Mouse (Mus musculus) liver, embryonic 14.5 days (tissue): ENCODE data around the gene Snrnp25. TPM values are rescaled to one million over a fixed set of nuclear protein-coding genes. Genes with fewer than 3 reads are reported as not detected.

Source experiments
- ATAC-seq: fragments of 200-750 bp; cut with Nextera tagmentation; 2 replicates; pipeline ENCODE4 v1.8.0; 2017; ENCODE audit warnings: moderate number of reproducible peaks, mild to moderate bottlenecking, moderate library complexity; ENCODE audit not compliant: insufficient read depth
- DNase-seq, 3 experiments: peaks; one replicate each; pipeline ENCODE4 v3.0.0-alpha.2; 2012 to 2013; ENCODE audit warnings: low read depth in 3 of 3, low spot score in 3 of 3
- H3K27ac ChIP-seq: fragments of 300-500 bp; sonication (generic); 2 replicates; pipeline ENCODE4 v1.5.1; 2014; ENCODE audit warnings: moderate library complexity, mild to moderate bottlenecking, control low read depth, inconsistent platforms
- H3K27me3 ChIP-seq: fragments of 300-500 bp; sonication (generic); 2 replicates; pipeline ENCODE4 v1.6.1; 2014; ENCODE audit warnings: mild to moderate bottlenecking, low read length, moderate library complexity; ENCODE audit not compliant: control insufficient read depth, insufficient read depth
- H3K36me3 ChIP-seq: fragments of 300-500 bp; sonication (generic); replicated peaks from 2 replicates; pipeline ENCODE4 v1.6.1; 2014; ENCODE audit warnings: low read depth; ENCODE audit not compliant: control insufficient read depth, insufficient read depth
- H3K4me1 ChIP-seq, 2 experiments: fragments of 200-500 bp in 1 of 2; fragments of 300-500 bp in 1 of 2; sonication (generic) in 1 of 2; replicated peaks; 2 replicates each; pipeline ENCODE4 v1.6.1; 2012 to 2014; ENCODE audit warnings: antibody characterized with exemption in 1 of 2, inconsistent platforms in 1 of 2, low read length in 1 of 2; ENCODE audit not compliant: control insufficient read depth in 2 of 2, insufficient read depth in 2 of 2
- H3K4me2 ChIP-seq: fragments of 300-500 bp; sonication (generic); 2 replicates; pipeline ENCODE4 v1.6.1; 2014; ENCODE audit warnings: low read depth, mild to moderate bottlenecking, control low read depth, moderate library complexity
- H3K4me3 ChIP-seq, 2 experiments: fragments of 200-500 bp in 1 of 2; fragments of 300-500 bp in 1 of 2; sonication (generic) in 1 of 2; 2 replicates each; pipeline ENCODE4 v1.5.1; 2012 to 2014; ENCODE audit warnings: low read depth in 2 of 2, low read length in 2 of 2, mild to moderate bottlenecking in 2 of 2, control low read depth in 1 of 2, inconsistent platforms in 1 of 2, moderate library complexity in 1 of 2; ENCODE audit not compliant: insufficient read depth in 1 of 2
- H3K9ac ChIP-seq: fragments of 300-500 bp; sonication (generic); replicated peaks from 2 replicates; pipeline ENCODE4 v1.6.1; 2014; ENCODE audit warnings: mild to moderate bottlenecking, control low read depth, moderate library complexity
- H3K9me3 ChIP-seq: fragments of 300-500 bp; sonication (generic); 2 replicates; pipeline ENCODE4 v1.6.1; 2016; ENCODE audit warnings: low read length, mixed read lengths; ENCODE audit not compliant: control insufficient read depth
- CTCF ChIP-seq: IDR thresholded peaks from 2 replicates; pipeline ENCODE4 v1.5.1; 2016; ENCODE audit warnings: antibody characterized with exemption, low read depth, control low read depth
- EP300 ChIP-seq: IDR thresholded peaks from 2 replicates; pipeline ENCODE4 v1.6.1; 2016; ENCODE audit warnings: antibody characterized with exemption, low read depth
- WGBS: fragments of 180-500 bp; shearing (Covaris S2); extraction: QIAGEN DNeasy Blood & Tissue Kit; methylation state at CpG from one replicate; pipeline ENCODE4 v1.1.7; 2014; ENCODE audit not compliant: insufficient replicate concordance; 5-methylcytosine and 5-hydroxymethylcytosine counted together
- polyA plus RNA-seq, 2 experiments: library from polyadenylated mRNA; depleted of rRNA in 1 of 2; stranded (reverse) in 1 of 2; unstranded in 1 of 2; fragments of >200 nt; fragmentation: Nextera tagmentation in 1 of 2; extraction: Ambion mirVana in 1 of 2; gene quantifications; 2 replicates each; pipeline versions ENCODE4 v1.2.1 to v1.2.3; 2012 to 2014

The Snrnp25 gene
- polyA plus RNA-seq, 2 experiments = 67.9 to 93.1 TPM

DNA sequence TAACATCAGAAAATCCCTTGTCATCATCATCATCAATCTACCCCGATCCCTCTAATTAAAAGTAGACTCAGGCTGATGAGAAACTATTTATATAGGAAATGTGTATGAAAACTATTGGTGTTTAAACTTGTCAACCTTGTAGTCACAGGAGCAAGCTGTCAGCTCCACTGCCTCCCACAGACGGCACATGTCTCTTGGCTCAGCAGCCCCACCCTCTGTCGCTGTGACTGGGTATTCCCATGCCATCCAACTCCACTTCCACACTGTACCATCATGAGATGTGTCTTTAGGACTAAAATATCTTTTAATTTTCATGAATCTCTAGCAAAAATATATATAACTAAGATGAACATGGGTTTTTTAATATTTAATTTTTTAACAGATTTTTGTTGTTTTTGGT is 43.1 kb downstream of the Snrnp25 start:
- Histone ChIP-seq H3K9me3 (no peaks in the 10 kb centered on the region), H3K36me3 (peaks cover 76% of the 10 kb centered on the region), H3K9ac (peak overlapping the region; percentile 87), H3K27me3 (no peaks in the 10 kb centered on the region), H3K4me1 (peaks cover 91 to 92% of the 10 kb centered on the region in 2 experiments), H3K4me3 (no peak overlapping the region), H3K4me2 (peak overlapping the region; percentile 53), H3K27ac (peak overlapping the region; percentile 100)
- DNase-seq (no peak), ATAC-seq (no peak)
- TF ChIP-seq CTCF (peak; percentile 20; the same call in 1 of the 2 replicates), EP300 (no peak)
- WGBS = 65% methylated on average over 3 of the region's 3 CpGs

DNA sequence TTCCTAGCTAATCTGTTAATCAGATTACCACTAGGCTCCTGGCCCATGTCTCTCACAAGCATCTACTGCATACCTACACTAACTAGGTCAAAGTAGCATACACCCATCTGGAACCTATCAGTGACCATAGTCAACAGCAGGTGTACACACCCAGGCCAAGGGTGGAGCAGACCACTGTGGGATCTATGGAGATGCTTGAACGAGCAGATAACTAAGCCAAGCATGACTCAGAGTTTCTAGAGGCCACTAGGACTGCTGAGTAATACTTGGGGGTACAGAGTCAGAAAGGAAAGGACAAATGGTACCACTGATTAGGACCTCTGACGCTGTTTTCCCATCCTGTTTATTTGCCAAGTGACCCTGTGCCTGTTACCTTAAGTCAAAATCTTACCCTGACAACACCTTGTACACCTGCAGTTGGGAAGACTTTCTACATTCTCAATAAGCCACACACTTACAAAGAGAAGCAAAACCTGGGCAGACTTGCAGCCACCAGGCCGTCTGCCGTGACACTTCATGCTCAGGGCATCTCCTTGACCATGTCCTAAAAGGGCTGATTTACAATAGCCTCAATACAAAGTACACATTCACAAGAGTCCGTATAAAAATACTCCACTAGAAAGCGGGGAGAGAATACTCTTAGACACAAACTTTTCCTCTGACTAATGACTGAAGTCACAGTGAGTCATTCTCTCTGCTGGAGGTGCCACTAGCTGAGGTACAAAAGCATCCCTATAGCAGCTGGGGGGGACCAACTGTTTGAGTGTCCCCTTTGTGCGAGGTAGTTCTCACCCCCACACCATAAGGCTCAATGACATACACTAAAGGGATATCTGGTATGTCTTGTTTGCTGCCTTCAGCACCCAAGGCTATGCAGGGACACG is 45.9 kb downstream of the Snrnp25 start:
- H3K4me1 ChIP-seq = peaks cover 90 to 94% of the 10 kb centered on the region in 2 experiments
- WGBS = 44% methylated on average over 8 of the region's 8 CpGs
- peak overlapping the region; percentile 74 for H3K9ac ChIP-seq

DNA sequence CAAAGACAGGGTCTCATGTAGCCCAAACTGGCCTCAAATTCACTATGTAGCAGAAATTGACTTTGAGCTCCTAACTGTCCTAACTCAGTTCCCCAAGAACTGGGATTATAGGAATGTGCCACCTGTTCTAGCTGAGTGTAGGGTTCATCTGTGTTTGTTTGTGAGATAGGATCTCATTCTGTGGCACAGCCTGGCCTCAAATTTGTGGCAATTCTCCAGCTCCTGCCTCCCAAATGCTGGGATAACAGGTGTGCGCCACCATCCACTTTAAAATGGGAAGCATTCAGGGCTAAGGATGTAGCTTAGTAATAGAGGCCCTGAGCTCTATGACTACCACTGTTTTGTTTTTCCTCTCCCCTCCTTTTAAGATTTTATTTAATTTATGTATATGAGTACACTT is 47.9 kb downstream of the Snrnp25 start:
- no peak for DNase-seq
- Histone ChIP-seq H3K36me3 (peaks cover 52% of the 10 kb centered on the region), H3K4me1 (peaks cover 88 to 92% of the 10 kb centered on the region in 2 experiments), H3K9ac (peak overlapping the region; percentile 63), H3K4me2 (peak overlapping the region; percentile 16; the same call in 1 of the 2 replicates), H3K27ac (peak overlapping the region; percentile 100), H3K4me3 (no peak overlapping the region), H3K27me3 (no peaks in the 10 kb centered on the region), H3K9me3 (no peaks in the 10 kb centered on the region)
- ATAC-seq = no peak
- TF ChIP-seq CTCF (no peak), EP300 (no peak)
- WGBS = 92% methylated on average over 1 of the region's 1 CpGs

More for the DNA sequence above, 45.9 kb downstream of the Snrnp25 start:
- peak overlapping the region; percentile 57 for H3K4me2 ChIP-seq
- peak overlapping the region; percentile 100 for H3K27ac ChIP-seq
- H3K27me3 ChIP-seq = no peaks in the 10 kb centered on the region
- TF ChIP-seq CTCF (no peak), EP300 (peak; percentile 100)
- peaks cover 72% of the 10 kb centered on the region for H3K36me3 ChIP-seq
- DNase-seq (peak; percentile 97 to 99 (median 98)), ATAC-seq (peak; percentile 99)
- H3K9me3 ChIP-seq = no peaks in the 10 kb centered on the region
- H3K4me3 ChIP-seq = 0 out of 4 replicates have a peak overlapping the region, but pooled peaks of 1 of the 2 experiments have one; percentile 18

DNA sequence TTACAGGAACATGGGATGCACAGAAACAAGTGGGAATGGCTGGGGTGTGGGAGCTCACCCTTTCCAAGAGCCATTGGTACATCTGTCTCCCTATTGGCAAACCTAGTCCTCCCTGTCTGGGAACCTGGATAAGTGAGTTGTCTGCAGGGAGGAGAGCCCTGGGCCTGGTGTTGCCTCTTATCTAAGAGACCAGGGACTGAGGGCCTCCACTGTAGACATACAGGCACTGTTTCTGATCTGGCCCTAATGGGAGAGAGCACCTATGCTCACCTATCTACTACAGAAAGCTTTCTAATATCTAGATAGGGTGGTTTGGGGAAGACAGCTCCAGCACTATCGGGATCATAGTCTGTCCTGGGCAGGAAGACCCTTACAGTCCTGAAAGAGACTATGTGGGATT is 50.9 kb downstream of the Snrnp25 start:
- Histone ChIP-seq H3K4me1 (peaks cover 74 to 75% of the 10 kb centered on the region in 2 experiments), H3K4me3 (peak overlapping the region; percentile 13 to 22; a peak in 3 of 4 replicates), H3K4me2 (peak overlapping the region; percentile 54), H3K36me3 (peaks cover 45% of the 10 kb centered on the region), H3K9me3 (no peaks in the 10 kb centered on the region), H3K27me3 (no peaks in the 10 kb centered on the region), H3K27ac (peak overlapping the region; percentile 100), H3K9ac (peak overlapping the region; percentile 92)
- ATAC-seq (peak; percentile 99), DNase-seq (peak; percentile 89 to 93 (median 90))
- TF ChIP-seq CTCF = no peak
- peak; percentile 97 for TF ChIP-seq EP300
- 12% methylated on average over 1 of the region's 1 CpGs for WGBS

DNA sequence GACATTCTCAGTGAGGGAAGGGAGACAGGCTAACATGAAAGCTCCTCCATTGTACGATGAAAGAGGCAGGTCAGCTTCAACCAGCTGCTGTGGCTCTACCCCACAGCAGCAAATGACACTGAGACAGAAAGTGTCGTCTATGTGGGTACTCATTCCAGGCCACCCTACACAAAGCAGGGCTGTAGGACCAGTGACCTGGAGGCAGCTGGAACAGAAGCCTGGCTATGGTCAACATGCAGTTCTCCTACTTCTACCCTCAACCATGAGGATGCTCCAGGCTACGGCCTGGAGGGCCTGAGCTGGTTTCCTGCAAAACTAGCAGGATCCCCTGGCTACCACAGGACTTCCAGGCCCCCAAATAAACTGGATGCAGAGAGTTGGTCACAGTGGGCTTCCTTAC is 51.4 kb downstream of the Snrnp25 start:
- H3K4me1 ChIP-seq = peaks cover 70 to 73% of the 10 kb centered on the region in 2 experiments
- H3K36me3 ChIP-seq = peaks cover 43% of the 10 kb centered on the region
- no peak for DNase-seq
- H3K9ac ChIP-seq = peak overlapping the region; percentile 92
- peak overlapping the region; percentile 100 for H3K27ac ChIP-seq
- H3K27me3 ChIP-seq = no peaks in the 10 kb centered on the region
- peak overlapping the region; percentile 54 for H3K4me2 ChIP-seq
- TF ChIP-seq CTCF = no peak
- no peak for TF ChIP-seq EP300
- 44% methylated on average over 3 of the region's 3 CpGs for WGBS
- peak overlapping the region; percentile 11 to 22; a peak in 3 of 4 replicates for H3K4me3 ChIP-seq
- peak; percentile 14; the same call in 1 of the 2 replicates for ATAC-seq
- H3K9me3 ChIP-seq = no peaks in the 10 kb centered on the region

Other genes starting within 250 kb of the Snrnp25 start
- gene 4930524B15Rik, start 239.8 kb upstream of the Snrnp25 start, polyA plus RNA-seq (2012; rRNA removed) = 0.02 TPM in 1 of 2 replicates, not detected in the other
- not detected in 2 replicates for gene 4930524B15Rik, start 239.8 kb upstream of the Snrnp25 start, polyA plus RNA-seq (2014; fragmentation: Nextera tagmentation; extraction: Ambion mirVana)
- gene Nsg2, start 205.0 kb upstream of the Snrnp25 start, polyA plus RNA-seq (2012; rRNA removed) = 0.09 and 0.82 TPM in 2 replicates
- not detected in 2 replicates for gene Nsg2, start 205.0 kb upstream of the Snrnp25 start, polyA plus RNA-seq (2014; fragmentation: Nextera tagmentation; extraction: Ambion mirVana)
- gene Il9r, start 5.1 kb upstream of the Snrnp25 start, polyA plus RNA-seq (2012; rRNA removed) = 0.11 and 0.16 TPM in 2 replicates
- 0.08 and 0.18 TPM in 2 replicates for gene Il9r, start 5.1 kb upstream of the Snrnp25 start, polyA plus RNA-seq (2014; fragmentation: Nextera tagmentation; extraction: Ambion mirVana)
- gene Rhbdf1, start 16.9 kb downstream of the Snrnp25 start, polyA plus RNA-seq (2012; rRNA removed) = 5.8 and 6.2 TPM in 2 replicates
- 3.0 and 4.4 TPM in 2 replicates for gene Rhbdf1, start 16.9 kb downstream of the Snrnp25 start, polyA plus RNA-seq (2014; fragmentation: Nextera tagmentation; extraction: Ambion mirVana)
- 8.1 and 9.9 TPM in 2 replicates for gene Mpg, start 21.1 kb downstream of the Snrnp25 start, polyA plus RNA-seq (2012; rRNA removed)
- gene Mpg, start 21.1 kb downstream of the Snrnp25 start, polyA plus RNA-seq (2014; fragmentation: Nextera tagmentation; extraction: Ambion mirVana) = 17.0 and 18.1 TPM in 2 replicates
- 36.8 and 44.5 TPM in 2 replicates for gene Nprl3, start 62.3 kb downstream of the Snrnp25 start, polyA plus RNA-seq (2012; rRNA removed)
- gene Nprl3, start 62.3 kb downstream of the Snrnp25 start, polyA plus RNA-seq (2014; fragmentation: Nextera tagmentation; extraction: Ambion mirVana) = 16.5 and 16.8 TPM in 2 replicates
- 32.1 and 38.8 TPM in 2 replicates for gene Hba-x, start 71.0 kb downstream of the Snrnp25 start, polyA plus RNA-seq (2012; rRNA removed)
- 74.9 and 85.3 TPM in 2 replicates for gene Hba-x, start 71.0 kb downstream of the Snrnp25 start, polyA plus RNA-seq (2014; fragmentation: Nextera tagmentation; extraction: Ambion mirVana)
- 26,041 and 60,430 TPM in 2 replicates for gene Hba-a1, start 78.1 kb downstream of the Snrnp25 start, polyA plus RNA-seq (2012; rRNA removed)
- 70,707 and 74,513 TPM in 2 replicates for gene Hba-a1, start 78.1 kb downstream of the Snrnp25 start, polyA plus RNA-seq (2014; fragmentation: Nextera tagmentation; extraction: Ambion mirVana)
- gene Hbq1b, start 81.5 kb downstream of the Snrnp25 start, polyA plus RNA-seq (2012; rRNA removed) = 127 and 156 TPM in 2 replicates
- gene Hbq1b, start 81.5 kb downstream of the Snrnp25 start, polyA plus RNA-seq (2014; fragmentation: Nextera tagmentation; extraction: Ambion mirVana) = 157 and 161 TPM in 2 replicates
- 214,511 and 362,158 TPM in 2 replicates for gene Hba-a2, start 91.1 kb downstream of the Snrnp25 start, polyA plus RNA-seq (2012; rRNA removed)
- gene Hba-a2, start 91.1 kb downstream of the Snrnp25 start, polyA plus RNA-seq (2014; fragmentation: Nextera tagmentation; extraction: Ambion mirVana) = 162,484 and 169,597 TPM in 2 replicates
- 7.8 and 9.1 TPM in 2 replicates for gene Hbq1a, start 94.7 kb downstream of the Snrnp25 start, polyA plus RNA-seq (2012; rRNA removed)
- 7.9 TPM in 2 replicates for gene Hbq1a, start 94.7 kb downstream of the Snrnp25 start, polyA plus RNA-seq (2014; fragmentation: Nextera tagmentation; extraction: Ambion mirVana)
- 0.75 and 0.83 TPM in 2 replicates for gene Sh3pxd2b, start 142.4 kb downstream of the Snrnp25 start, polyA plus RNA-seq (2012; rRNA removed)
- gene Sh3pxd2b, start 142.4 kb downstream of the Snrnp25 start, polyA plus RNA-seq (2014; fragmentation: Nextera tagmentation; extraction: Ambion mirVana) = 0.56 and 0.89 TPM in 2 replicates
- gene Ubtd2, start 250.0 kb downstream of the Snrnp25 start, polyA plus RNA-seq (2012; rRNA removed) = 1.8 and 3.2 TPM in 2 replicates
- gene Ubtd2, start 250.0 kb downstream of the Snrnp25 start, polyA plus RNA-seq (2014; fragmentation: Nextera tagmentation; extraction: Ambion mirVana) = 2.8 and 4.4 TPM in 2 replicates